Mouse (Mus musculus) midbrain, embryonic 14.5 days (tissue): ENCODE measurements around the gene Uhrf2. TPM values are rescaled to one million over a fixed set of nuclear protein-coding genes. Genes with fewer than 3 reads are reported as not detected.

Source experiments
- ATAC-seq: fragments of 200-750 bp; cut with Nextera tagmentation; 2 replicates; pipeline ENCODE4 v1.8.0; 2017; ENCODE audit warnings: moderate number of reproducible peaks, moderate library complexity; ENCODE audit not compliant: low FRiP score, low TSS enrichment
- DNase-seq: peaks from one replicate; pipeline ENCODE4 v3.0.0-alpha.2; 2015
- H3K27ac ChIP-seq: fragments of 300-500 bp; sonication (generic); replicated peaks from 2 replicates; pipeline ENCODE4 v1.5.1; 2014; ENCODE audit warnings: mild to moderate bottlenecking, low read depth, low read length, moderate library complexity
- H3K27me3 ChIP-seq: fragments of 300-500 bp; sonication (generic); 2 replicates; pipeline ENCODE4 v1.6.1; 2014; ENCODE audit warnings: low read length, control low read depth, mixed read lengths; ENCODE audit not compliant: control insufficient read depth, insufficient read depth
- H3K36me3 ChIP-seq: fragments of 300-500 bp; sonication (generic); 2 replicates; pipeline ENCODE4 v1.6.1; 2014; ENCODE audit warnings: low read length, control low read depth; ENCODE audit not compliant: control insufficient read depth, insufficient read depth
- H3K4me1 ChIP-seq: fragments of 300-500 bp; sonication (generic); 2 replicates; pipeline ENCODE4 v1.6.1; 2014; ENCODE audit warnings: mild to moderate bottlenecking, antibody characterized with exemption, low read length, control low read depth; ENCODE audit not compliant: control insufficient read depth, insufficient read depth
- H3K4me2 ChIP-seq: fragments of 300-500 bp; sonication (generic); 2 replicates; pipeline ENCODE4 v1.6.1; 2014; ENCODE audit warnings: mild to moderate bottlenecking, low read length, moderate library complexity
- H3K4me3 ChIP-seq: fragments of 300-500 bp; sonication (generic); replicated peaks from 2 replicates; pipeline ENCODE4 v1.5.1; 2014; ENCODE audit warnings: low read depth, low read length
- H3K9ac ChIP-seq: fragments of 300-500 bp; sonication (generic); replicated peaks from 2 replicates; pipeline ENCODE4 v1.6.1; 2014; ENCODE audit warnings: mild to moderate bottlenecking, low read length, moderate library complexity
- H3K9me3 ChIP-seq: fragments of 300-500 bp; sonication (generic); 2 replicates; pipeline ENCODE4 v1.6.1; 2016; ENCODE audit warnings: low read length, control low read depth, mixed read lengths; ENCODE audit not compliant: control insufficient read depth
- WGBS: fragments of 180-500 bp; shearing (Covaris S2); extraction: QIAGEN DNeasy Blood & Tissue Kit; methylation state at CpG from one replicate; pipeline ENCODE4 v1.1.7; 2014; 5-methylcytosine and 5-hydroxymethylcytosine counted together
- polyA plus RNA-seq: library from polyadenylated mRNA; unstranded; fragments of >200 nt; fragmentation: Nextera tagmentation; extraction: Ambion mirVana; gene quantifications from 2 replicates; pipeline ENCODE4 v1.2.1, GENCODE M21; 2014

The Uhrf2 gene
- polyA plus RNA-seq, 1 experiment from 2014 or later, result 67.3 TPM

DNA sequence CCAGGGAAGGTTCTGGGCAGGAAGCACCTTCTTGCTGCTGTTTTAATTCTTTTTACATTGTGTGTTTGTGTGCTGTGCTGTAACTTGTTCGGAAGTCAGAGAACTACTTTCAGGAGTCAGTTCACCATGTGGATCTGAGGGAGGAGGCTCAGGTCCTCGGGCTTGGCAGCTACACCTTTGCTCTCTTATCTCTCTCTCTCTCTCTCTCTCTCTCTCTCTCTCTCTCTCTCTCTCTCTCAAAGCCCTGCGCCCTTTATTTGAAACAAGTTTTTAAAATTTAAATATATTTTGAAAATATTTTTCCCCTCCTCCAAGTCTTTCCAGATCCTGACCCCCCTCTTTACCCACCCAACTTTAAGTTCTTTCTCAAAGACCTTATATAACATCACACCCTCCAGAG lies 5.0 kb downstream of the Uhrf2 start:
- DNase-seq, result no peak

DNA sequence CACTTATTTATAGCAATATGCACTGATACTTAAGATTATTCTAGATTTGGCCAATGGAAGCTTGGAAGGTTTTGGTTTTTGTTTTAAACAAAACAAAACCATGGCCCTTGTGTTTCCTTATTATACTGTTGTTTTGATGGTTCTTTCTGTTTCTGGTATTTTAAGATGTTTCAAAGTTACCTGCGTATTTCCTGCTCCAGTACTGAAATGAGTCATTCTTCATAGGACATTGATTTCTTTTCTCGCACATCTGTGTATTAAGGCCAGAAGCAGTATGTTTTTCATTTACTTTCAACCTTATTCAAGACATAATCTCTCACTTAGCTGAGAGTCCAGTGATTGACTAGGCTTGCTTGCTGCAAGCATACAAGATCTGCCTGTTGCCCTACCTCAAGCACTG lies 13.4 kb downstream of the Uhrf2 start:
- Histone ChIP-seq H3K9ac (no peak overlapping the region), H3K9me3 (no peaks in the 10 kb centered on the region), H3K4me2 (no peak overlapping the region), H3K4me3 (no peak overlapping the region), H3K27me3 (no peaks in the 10 kb centered on the region), H3K27ac (no peak overlapping the region), H3K36me3 (peaks cover 33% of the 10 kb centered on the region), H3K4me1 (no peaks in the 10 kb centered on the region)
- WGBS, result 98% methylated on average over 2 of the region's 2 CpGs
- ATAC-seq, result no peak
- DNase-seq, result no peak

More for the DNA sequence above, 5.0 kb downstream of the Uhrf2 start:
- Histone ChIP-seq H3K4me3 (no peak overlapping the region), H3K4me1 (peaks cover 31% of the 10 kb centered on the region), H3K27me3 (no peaks in the 10 kb centered on the region), H3K9ac (no peak overlapping the region), H3K9me3 (no peaks in the 10 kb centered on the region), H3K4me2 (no peak overlapping the region), H3K36me3 (no peaks in the 10 kb centered on the region), H3K27ac (no peak overlapping the region)
- 67% methylated on average over 3 of the region's 3 CpGs for WGBS
- ATAC-seq, result no peak

DNA sequence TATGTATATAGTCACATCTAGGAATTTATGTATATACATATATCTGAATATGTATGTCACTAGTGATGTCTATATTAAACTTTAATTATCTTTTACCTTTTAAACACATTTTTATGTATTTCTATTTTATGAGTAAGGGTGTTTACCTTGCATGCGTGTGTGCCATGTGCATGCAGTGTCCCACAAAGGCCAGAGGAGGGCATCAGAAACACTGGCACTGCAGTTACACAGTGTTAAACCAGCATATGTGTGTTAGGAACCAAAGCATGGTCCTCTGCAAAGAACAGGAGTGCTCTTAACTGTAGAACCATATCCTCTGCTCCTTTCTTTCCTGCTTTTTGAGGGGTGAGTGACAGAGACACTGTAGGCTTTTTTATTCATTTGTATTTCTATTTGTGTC lies 14.3 kb downstream of the Uhrf2 start:
- 95% methylated on average over 1 of the region's 1 CpGs for WGBS

DNA sequence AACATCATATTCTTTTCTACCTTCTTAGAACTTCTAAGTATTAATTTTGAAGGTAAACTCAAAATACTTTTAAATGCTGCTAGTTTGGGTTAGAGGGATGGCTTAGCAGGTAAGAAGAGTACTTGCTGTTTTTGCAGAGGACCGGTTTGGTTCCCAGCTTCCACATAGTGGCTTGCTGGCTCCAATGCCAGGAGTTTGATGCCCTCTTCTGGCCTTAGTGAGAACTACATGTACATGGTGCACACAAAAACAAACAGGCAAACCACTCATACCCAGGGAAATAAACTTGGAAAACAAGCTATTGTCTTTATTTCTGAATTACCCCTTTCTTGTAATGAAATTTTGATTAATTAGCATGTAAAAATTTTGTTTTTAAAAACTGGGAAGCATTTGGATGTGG lies 15.5 kb downstream of the Uhrf2 start:
- Histone ChIP-seq H3K9ac (no peak overlapping the region), H3K9me3 (no peaks in the 10 kb centered on the region), H3K27ac (no peak overlapping the region), H3K36me3 (peaks cover 33% of the 10 kb centered on the region), H3K4me1 (no peaks in the 10 kb centered on the region), H3K4me2 (no peak overlapping the region), H3K4me3 (no peak overlapping the region), H3K27me3 (no peaks in the 10 kb centered on the region)
- DNase-seq, result no peak
- no peak for ATAC-seq
- WGBS, result 67% methylated on average over 1 of the region's 1 CpGs

More for the DNA sequence above, 14.3 kb downstream of the Uhrf2 start:
- Histone ChIP-seq H3K27me3 (no peaks in the 10 kb centered on the region), H3K4me2 (no peak overlapping the region), H3K36me3 (peaks cover 33% of the 10 kb centered on the region), H3K9me3 (no peaks in the 10 kb centered on the region), H3K4me3 (no peak overlapping the region), H3K4me1 (no peaks in the 10 kb centered on the region), H3K27ac (no peak overlapping the region), H3K9ac (no peak overlapping the region)
- ATAC-seq (no peak), DNase-seq (no peak)

DNA sequence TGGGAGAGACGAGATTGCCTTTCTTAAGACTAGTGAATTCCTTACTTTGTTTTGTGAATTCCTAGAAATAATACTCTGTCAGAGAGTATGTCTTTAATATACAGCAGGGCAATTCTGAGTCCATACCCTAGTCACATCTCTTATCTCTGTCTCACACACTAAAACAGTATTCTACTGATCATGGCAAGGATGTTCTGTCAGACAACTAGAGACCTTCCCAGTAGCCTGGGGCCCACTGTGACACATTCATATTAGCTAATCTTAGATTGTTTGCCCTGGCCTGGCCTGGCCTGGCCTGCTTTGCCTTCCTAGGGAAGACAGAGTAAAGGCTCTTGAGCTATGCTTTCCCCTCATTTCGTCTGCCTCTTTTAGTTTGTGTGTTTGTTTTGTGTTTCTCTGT lies 20.3 kb downstream of the Uhrf2 start:
- Histone ChIP-seq H3K4me2 (no peak overlapping the region), H3K4me1 (no peaks in the 10 kb centered on the region), H3K36me3 (peaks cover 12% of the 10 kb centered on the region; the same call in 1 of the 2 replicates), H3K27ac (no peak overlapping the region), H3K9ac (no peak overlapping the region), H3K4me3 (no peak overlapping the region), H3K27me3 (no peaks in the 10 kb centered on the region), H3K9me3 (no peaks in the 10 kb centered on the region)
- 86% methylated on average over 2 of the region's 2 CpGs for WGBS
- ATAC-seq (no peak), DNase-seq (no peak)

DNA sequence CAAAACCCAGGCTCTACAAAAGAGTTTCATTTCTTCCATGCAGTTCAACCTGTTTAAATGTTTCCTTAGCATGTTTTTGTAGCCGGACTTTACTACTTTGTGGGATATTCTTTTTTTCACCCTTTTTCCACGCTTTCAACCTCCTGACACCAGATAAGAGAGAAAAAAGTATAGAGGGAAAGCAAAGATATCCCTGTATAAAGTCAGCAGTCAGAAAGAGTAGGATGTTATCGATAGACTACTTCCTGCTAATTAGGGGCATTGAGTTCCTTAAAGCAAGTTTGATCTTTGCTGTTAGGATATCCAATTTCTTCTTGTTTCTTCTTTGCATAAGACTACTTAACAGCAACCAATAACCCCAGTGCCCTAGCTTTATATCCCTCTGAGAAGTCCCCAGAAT lies 21.2 kb downstream of the Uhrf2 start:
- Histone ChIP-seq H3K27ac (no peak overlapping the region), H3K9ac (no peak overlapping the region), H3K27me3 (no peaks in the 10 kb centered on the region), H3K4me1 (no peaks in the 10 kb centered on the region), H3K4me2 (no peak overlapping the region), H3K9me3 (no peaks in the 10 kb centered on the region), H3K4me3 (no peak overlapping the region), H3K36me3 (peaks cover 16% of the 10 kb centered on the region)
- WGBS, result 93% methylated on average over 3 of the region's 3 CpGs
- no peak for DNase-seq
- no peak for ATAC-seq

DNA sequence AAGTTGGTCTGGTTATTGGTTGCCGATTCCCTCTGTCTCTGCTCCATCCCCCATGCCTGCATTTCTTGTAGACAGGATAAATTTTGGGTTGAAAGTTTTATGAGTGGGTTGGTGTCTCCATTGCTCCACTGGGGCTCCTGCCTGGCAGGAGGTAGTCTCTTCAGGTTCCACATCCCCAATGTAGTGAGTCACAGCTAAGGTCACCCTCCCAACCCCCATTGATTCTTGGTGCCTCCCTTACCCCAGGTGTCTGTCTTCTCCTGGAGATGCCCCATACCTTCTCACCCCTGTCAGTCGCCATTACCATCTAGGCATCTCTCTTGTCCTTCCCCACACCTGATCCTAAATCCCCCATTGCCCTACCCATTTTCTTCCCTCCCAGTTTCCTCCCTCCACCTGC lies 23.9 kb downstream of the Uhrf2 start:
- H3K4me2 ChIP-seq, result no peak overlapping the region
- no peak for ATAC-seq
- H3K9me3 ChIP-seq, result no peaks in the 10 kb centered on the region
- H3K9ac ChIP-seq, result no peak overlapping the region
- no peak for DNase-seq
- no peak overlapping the region for H3K27ac ChIP-seq
- no peaks in the 10 kb centered on the region for H3K27me3 ChIP-seq
- WGBS, result 100% methylated on average over 2 of the region's 2 CpGs
- peaks cover 4% of the 10 kb centered on the region; the same call in 1 of the 2 replicates for H3K36me3 ChIP-seq
- H3K4me3 ChIP-seq, result no peak overlapping the region
- H3K4me1 ChIP-seq, result no peaks in the 10 kb centered on the region

DNA sequence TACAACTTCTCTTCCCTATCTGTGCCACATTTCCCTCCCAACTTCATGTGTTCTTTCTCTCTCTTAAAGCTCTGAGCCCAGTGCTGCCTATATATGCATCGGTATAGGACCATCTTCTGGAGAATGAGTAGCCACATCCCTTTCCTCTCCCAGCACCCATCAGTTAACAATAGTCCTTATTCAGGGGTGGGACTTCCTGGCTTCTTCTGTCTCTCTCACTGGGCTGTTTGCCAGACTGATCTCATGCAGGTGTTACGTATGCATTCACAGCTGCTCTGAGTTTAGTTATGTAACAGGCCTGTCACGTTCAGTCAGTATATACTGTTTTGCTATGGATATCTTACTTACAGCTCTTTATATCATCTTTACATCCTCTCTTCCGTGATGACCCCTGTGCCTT lies 35.5 kb downstream of the Uhrf2 start:
- no peaks in the 10 kb centered on the region for H3K27me3 ChIP-seq
- WGBS, result 80% methylated on average over 4 of the region's 4 CpGs
- H3K4me2 ChIP-seq, result no peak overlapping the region
- no peak overlapping the region for H3K27ac ChIP-seq
- H3K36me3 ChIP-seq, result no peaks in the 10 kb centered on the region
- H3K4me3 ChIP-seq, result no peak overlapping the region
- H3K9me3 ChIP-seq, result no peaks in the 10 kb centered on the region
- ATAC-seq (no peak), DNase-seq (peak; percentile 19)
- H3K9ac ChIP-seq, result no peak overlapping the region
- H3K4me1 ChIP-seq, result no peaks in the 10 kb centered on the region

DNA sequence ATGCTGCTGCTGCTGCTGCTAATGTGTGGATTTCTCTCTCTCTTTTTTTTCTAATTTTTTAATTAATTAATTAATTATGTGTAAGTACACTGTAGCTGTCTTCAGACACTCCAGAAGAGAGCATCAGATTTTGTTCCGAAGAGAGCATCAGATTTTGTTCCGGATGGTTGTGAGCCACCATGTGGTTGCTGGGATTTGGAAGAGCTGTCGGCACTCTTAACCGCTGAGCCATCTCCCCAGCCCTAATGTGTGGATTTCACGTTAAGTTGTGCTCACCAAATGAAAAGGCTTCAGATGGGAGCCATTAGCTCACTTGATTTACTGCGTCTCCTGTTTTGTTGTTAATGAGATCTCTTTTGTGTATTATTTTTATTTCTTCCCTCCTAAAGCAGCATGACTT lies 59.9 kb downstream of the Uhrf2 start:
- no peak overlapping the region for H3K27ac ChIP-seq
- no peaks in the 10 kb centered on the region for H3K27me3 ChIP-seq
- 88% methylated on average over 6 of the region's 6 CpGs for WGBS
- no peak overlapping the region for H3K9ac ChIP-seq
- no peaks in the 10 kb centered on the region for H3K4me1 ChIP-seq
- H3K36me3 ChIP-seq, result peaks cover 82% of the 10 kb centered on the region
- H3K4me3 ChIP-seq, result no peak overlapping the region
- no peaks in the 10 kb centered on the region for H3K9me3 ChIP-seq
- DNase-seq (no peak), ATAC-seq (no peak)
- H3K4me2 ChIP-seq, result no peak overlapping the region
